Mouse (Mus musculus) right cerebral cortex, adult 18-20 months (tissue): ENCODE measurements at regions not wholly inside any gene's neighbourhood (a gene's known extent, or its start where the extent isn't known, plus 50 kb on each side); places are given as distances from the start of the nearest gene placed in this dataset.

Experiments
- DNase-seq: peaks from one replicate; pipeline ENCODE4 v3.0.0; 2022; ENCODE audit warnings: mixed read lengths

- DNase-seq: peak; percentile 8
Observed at GRCm38 (mm10) chr12:65944251-65944650, 339.9 kb downstream of the Rpl10l start.

GRCm38 (mm10) chr12:65942166-65942565 is 342.0 kb downstream of the Rpl10l start:
- no peak for DNase-seq

- DNase-seq: no peak
Observed at GRCm38 (mm10) chr12:65931848-65932247, 352.4 kb downstream of the Rpl10l start.

- no peak for DNase-seq
Observed at GRCm38 (mm10) chr12:65929718-65930377, 354.4 kb downstream of the Rpl10l start.
